Mouse (Mus musculus) embryonic facial prominence, embryonic 13.5 days (tissue): Measurements from ENCODE around the gene Rabl2. TPM values are rescaled to one million over a fixed set of nuclear protein-coding genes. Genes with fewer than 3 reads are reported as not detected.
A peak's percentile ranks its signal among the peaks of the same experiment; 100 is the strongest.

ENCODE experiments used
- ATAC-seq: fragments of 200-750 bp; cut with Nextera tagmentation; 2 replicates; pipeline ENCODE4 v1.8.0; 2017; ENCODE audit warnings: low read depth; ENCODE audit not compliant: insufficient number of reproducible peaks, insufficient read depth, low FRiP score, low TSS enrichment
- H3K27ac ChIP-seq: fragments of 300-500 bp; sonication (generic); 2 replicates; pipeline ENCODE4 v1.5.1; 2015; ENCODE audit warnings: moderate library complexity, mild to moderate bottlenecking, inconsistent platforms
- H3K27me3 ChIP-seq: fragments of 300-500 bp; sonication (generic); 2 replicates; pipeline ENCODE4 v1.6.1; 2015; ENCODE audit warnings: mild to moderate bottlenecking, inconsistent platforms
- H3K36me3 ChIP-seq: fragments of 300-500 bp; sonication (generic); 2 replicates; pipeline ENCODE4 v1.6.1; 2015; ENCODE audit warnings: mild to moderate bottlenecking, inconsistent platforms
- H3K4me1 ChIP-seq: fragments of 300-500 bp; sonication (generic); 2 replicates; pipeline ENCODE4 v1.6.1; 2015; ENCODE audit warnings: inconsistent platforms
- H3K4me2 ChIP-seq: fragments of 300-500 bp; sonication (generic); 2 replicates; pipeline ENCODE4 v1.6.1; 2015; ENCODE audit warnings: moderate library complexity, mild to moderate bottlenecking, inconsistent platforms
- H3K4me3 ChIP-seq: fragments of 300-500 bp; sonication (generic); 2 replicates; pipeline ENCODE4 v1.5.1; 2015; ENCODE audit warnings: mild to moderate bottlenecking, inconsistent platforms
- H3K9ac ChIP-seq: fragments of 300-500 bp; sonication (generic); 2 replicates; pipeline ENCODE4 v1.6.1; 2015; ENCODE audit warnings: mild to moderate bottlenecking, inconsistent platforms
- H3K9me3 ChIP-seq: fragments of 300-500 bp; sonication (generic); 2 replicates; pipeline ENCODE4 v1.6.1; 2016; ENCODE audit warnings: inconsistent platforms
- WGBS: fragments of 180-500 bp; shearing (Covaris S2); methylation state at CpG from one replicate; pipeline ENCODE4 v1.1.7; 2015; ENCODE audit warnings: mixed read lengths; 5-methylcytosine and 5-hydroxymethylcytosine counted together
- polyA plus RNA-seq: library from polyadenylated mRNA; unstranded; fragments of >200 nt; fragmentation: Nextera tagmentation; extraction: Ambion mirVana; gene quantifications from 2 replicates; pipeline ENCODE4 v1.2.1, GENCODE M21; 2015

Gene Rabl2
- polyA plus RNA-seq, 1 experiment from 2014 or later = 51.5 TPM

GRCm38 (mm10) chr15:89585101-89585500 lies 6.6 kb downstream of the Rabl2 start:
- Histone ChIP-seq H3K9ac (no peak overlapping the region), H3K4me3 (no peak overlapping the region), H3K36me3 (peaks cover 51% of the 10 kb centered on the region), H3K9me3 (no peaks in the 10 kb centered on the region), H3K4me2 (no peak overlapping the region), H3K4me1 (peaks cover under 1% of the 10 kb centered on the region; the same call in 1 of the 2 replicates), H3K27ac (no peak overlapping the region), H3K27me3 (no peaks in the 10 kb centered on the region)
- ATAC-seq = no peak
- 89% methylated on average over 5 of the region's 5 CpGs for WGBS

GRCm38 (mm10) chr15:89582494-89582893 lies 9.2 kb downstream of the Rabl2 start:
- H3K4me3 ChIP-seq = no peak overlapping the region
- WGBS = 83% methylated on average over 7 of the region's 7 CpGs
- no peak for ATAC-seq
- no peak overlapping the region for H3K27ac ChIP-seq
- no peak overlapping the region for H3K9ac ChIP-seq
- H3K27me3 ChIP-seq = no peaks in the 10 kb centered on the region
- peaks cover 47% of the 10 kb centered on the region for H3K36me3 ChIP-seq
- no peaks in the 10 kb centered on the region for H3K9me3 ChIP-seq
- no peaks in the 10 kb centered on the region for H3K4me1 ChIP-seq
- no peak overlapping the region for H3K4me2 ChIP-seq

GRCm38 (mm10) chr15:89572147-89572546 lies 19.6 kb downstream of the Rabl2 start:
- Histone ChIP-seq H3K36me3 (no peaks in the 10 kb centered on the region), H3K4me3 (no peak overlapping the region), H3K4me1 (0 out of 2 replicates have a peak, but pooled peaks cover 4% of the 10 kb centered on the region), H3K9ac (no peak overlapping the region), H3K27me3 (no peaks in the 10 kb centered on the region), H3K4me2 (no peak overlapping the region), H3K27ac (no peak overlapping the region), H3K9me3 (no peaks in the 10 kb centered on the region)
- WGBS = 59% methylated on average over 8 of the region's 8 CpGs
- no peak for ATAC-seq

- Histone ChIP-seq H3K4me1 (0 out of 2 replicates have a peak, but pooled peaks cover 4% of the 10 kb centered on the region), H3K9me3 (no peaks in the 10 kb centered on the region), H3K9ac (no peak within 1 kb of the TSS), H3K27me3 (no peaks in the 10 kb centered on the region), H3K36me3 (no peaks in the 10 kb centered on the region), H3K4me2 (no peak within 1 kb of the TSS), H3K27ac (no peak within 1 kb of the TSS), H3K4me3 (no peak within 1 kb of the TSS)
- WGBS = 84% methylated on average over 6 of the region's 6 CpGs
- no peak for ATAC-seq
Observed at GRCm38 (mm10) chr15:89568114-89568513, 23.6 kb downstream of the Rabl2 start, which contains the start of gene Acr. Gene Acr (plus strand): TSS chr15:89568326.

- no peak for ATAC-seq
- Histone ChIP-seq H3K9ac (no peak overlapping the region), H3K36me3 (peaks cover 3% of the 10 kb centered on the region; the same call in 1 of the 2 replicates), H3K4me3 (no peak overlapping the region), H3K4me2 (no peak overlapping the region), H3K4me1 (peaks cover 31% of the 10 kb centered on the region), H3K27ac (no peak overlapping the region), H3K9me3 (no peaks in the 10 kb centered on the region), H3K27me3 (peaks cover 52% of the 10 kb centered on the region)
- 38% methylated on average over 10 of the region's 10 CpGs for WGBS
Observed at GRCm38 (mm10) chr15:89559202-89559731, 32.5 kb downstream of the Rabl2 start.

- Histone ChIP-seq H3K27ac (no peak overlapping the region), H3K9ac (peak overlapping the region; percentile 40; the same call in 1 of the 2 replicates), H3K4me3 (peak overlapping the region; percentile 32), H3K36me3 (peaks cover 7% of the 10 kb centered on the region; the same call in 1 of the 2 replicates), H3K4me1 (peaks cover 31% of the 10 kb centered on the region), H3K4me2 (peak overlapping the region; percentile 59), H3K9me3 (no peaks in the 10 kb centered on the region), H3K27me3 (peaks cover 52% of the 10 kb centered on the region)
- ATAC-seq = no peak
- WGBS = 5% methylated on average over 34 of the region's 34 CpGs
Observed at GRCm38 (mm10) chr15:89557996-89558390, 33.7 kb downstream of the Rabl2 start.

- Histone ChIP-seq H3K27me3 (peaks cover 52% of the 10 kb centered on the region), H3K9me3 (no peaks in the 10 kb centered on the region), H3K4me3 (peak overlapping the region; percentile 32), H3K36me3 (peaks cover 9% of the 10 kb centered on the region), H3K4me2 (peak overlapping the region; percentile 59), H3K27ac (no peak overlapping the region), H3K4me1 (peaks cover 31% of the 10 kb centered on the region), H3K9ac (peak overlapping the region; percentile 40; the same call in 1 of the 2 replicates)
- ATAC-seq = no peak
- WGBS = 13% methylated on average over 40 of the region's 40 CpGs
Observed at GRCm38 (mm10) chr15:89557179-89557995, 34.3 kb downstream of the Rabl2 start.

GRCm38 (mm10) chr15:89556401-89557178 lies 35.1 kb downstream of the Rabl2 start:
- H3K27me3 ChIP-seq = peaks cover 52% of the 10 kb centered on the region
- no peak for ATAC-seq
- peaks cover 17% of the 10 kb centered on the region for H3K36me3 ChIP-seq
- no peaks in the 10 kb centered on the region for H3K9me3 ChIP-seq
- WGBS = 25% methylated on average over 23 of the region's 23 CpGs
- no peak overlapping the region for H3K9ac ChIP-seq
- H3K4me1 ChIP-seq = peaks cover 31% of the 10 kb centered on the region
- peak overlapping the region; percentile 16; the same call in 1 of the 2 replicates for H3K4me3 ChIP-seq
- no peak overlapping the region for H3K27ac ChIP-seq
- H3K4me2 ChIP-seq = peak overlapping the region; percentile 59

GRCm38 (mm10) chr15:89555591-89555990 lies 36.1 kb downstream of the Rabl2 start:
- no peaks in the 10 kb centered on the region for H3K9me3 ChIP-seq
- H3K9ac ChIP-seq = no peak overlapping the region
- no peak overlapping the region for H3K4me2 ChIP-seq
- 90% methylated on average over 6 of the region's 6 CpGs for WGBS
- no peak overlapping the region for H3K27ac ChIP-seq
- H3K4me3 ChIP-seq = no peak overlapping the region
- no peak for ATAC-seq
- peaks cover 21% of the 10 kb centered on the region for H3K36me3 ChIP-seq
- peaks cover 31% of the 10 kb centered on the region for H3K4me1 ChIP-seq
- peaks cover 52% of the 10 kb centered on the region for H3K27me3 ChIP-seq

- H3K36me3 ChIP-seq = peaks cover 47% of the 10 kb centered on the region
Observed at GRCm38 (mm10) chr15:89551733-89552132, 40.0 kb downstream of the Rabl2 start.

GRCm38 (mm10) chr15:89550506-89550905 lies 41.2 kb downstream of the Rabl2 start:
- Histone ChIP-seq H3K27ac (no peak overlapping the region), H3K27me3 (peaks cover 43% of the 10 kb centered on the region), H3K4me3 (no peak overlapping the region), H3K4me1 (peaks cover 18% of the 10 kb centered on the region), H3K4me2 (no peak overlapping the region), H3K36me3 (peaks cover 57% of the 10 kb centered on the region), H3K9me3 (no peaks in the 10 kb centered on the region), H3K9ac (no peak overlapping the region)
- 90% methylated on average over 8 of the region's 8 CpGs for WGBS
- no peak for ATAC-seq

More at GRCm38 (mm10) chr15:89551733-89552132, 40.0 kb downstream of the Rabl2 start:
- H3K4me2 ChIP-seq = no peak overlapping the region
- H3K9ac ChIP-seq = no peak overlapping the region
- no peaks in the 10 kb centered on the region for H3K9me3 ChIP-seq
- no peak overlapping the region for H3K4me3 ChIP-seq
- peaks cover 49% of the 10 kb centered on the region for H3K27me3 ChIP-seq
- WGBS = 73% methylated on average over 1 of the region's 1 CpGs
- ATAC-seq = no peak
- no peak overlapping the region for H3K27ac ChIP-seq
- peaks cover 24% of the 10 kb centered on the region for H3K4me1 ChIP-seq
